Mouse (Mus musculus): Measurements from ENCODE around the gene Dusp15. TPM values are rescaled to one million over a fixed set of nuclear protein-coding genes. Genes with fewer than 3 reads are reported as not detected.

Gene Dusp15
- total RNA-seq (2021) = 10 to 100 TPM; 23.2 to 28.3 TPM
- long read RNA-seq, experiment 1, partial matches to known transcripts = 1 of 5 reads
- long read RNA-seq, experiment 1, other reads (novel, unspliced or antisense) = 2 of 5 reads
- long read RNA-seq, experiment 2, partial matches to known transcripts = 0 of 7 reads
- long read RNA-seq, experiment 2, other reads (novel, unspliced or antisense) = 4 of 7 reads

DNA sequence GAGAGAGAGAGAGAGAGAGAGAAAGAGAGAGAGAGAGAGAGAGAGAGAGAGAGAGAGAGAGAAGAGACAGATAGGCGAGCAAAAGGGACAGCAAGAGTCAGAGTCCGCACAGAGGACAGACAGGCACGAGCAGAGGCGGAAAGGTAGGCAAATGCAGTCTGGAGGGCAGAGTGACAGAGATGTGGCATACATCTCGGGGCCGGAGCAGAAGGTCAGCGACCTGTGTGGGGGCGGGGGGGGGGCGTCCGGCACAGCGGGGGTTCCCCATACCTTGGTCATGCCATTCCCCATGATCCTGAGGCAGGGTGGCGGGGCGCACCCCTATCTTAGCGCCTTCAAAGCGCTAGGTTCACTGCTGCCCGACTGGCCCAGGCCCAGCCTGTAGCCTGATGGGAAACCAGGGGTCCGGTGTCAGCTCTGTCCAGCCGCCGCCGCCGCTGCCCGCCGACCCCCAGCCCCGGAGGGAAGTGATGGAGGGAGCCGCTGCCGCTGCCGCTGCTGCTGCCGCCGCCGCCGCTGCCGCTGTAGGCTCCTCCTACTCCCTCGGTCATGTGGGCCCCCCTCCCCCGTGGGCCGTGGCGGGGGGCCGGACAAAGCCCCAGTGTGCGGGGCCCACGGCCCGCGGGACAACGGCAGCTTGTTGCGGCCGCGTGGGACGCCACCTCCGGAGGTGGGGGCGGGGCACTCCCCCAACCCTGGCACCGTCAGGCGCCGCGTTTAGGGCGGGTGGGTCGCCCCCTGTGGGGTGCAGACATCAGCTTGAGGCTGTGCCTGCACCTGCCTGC lies at the start of gene Dusp15:
Gene Dusp15 (minus strand): TSS at position 634 of the 785 bp plus-strand sequence.
- DNase-seq (ENCODE audit: low spot score in 2 of 2) = peak; percentile 54 to 61
- intact Hi-C loops (cut with DNase I) = no loop called here

DNA sequence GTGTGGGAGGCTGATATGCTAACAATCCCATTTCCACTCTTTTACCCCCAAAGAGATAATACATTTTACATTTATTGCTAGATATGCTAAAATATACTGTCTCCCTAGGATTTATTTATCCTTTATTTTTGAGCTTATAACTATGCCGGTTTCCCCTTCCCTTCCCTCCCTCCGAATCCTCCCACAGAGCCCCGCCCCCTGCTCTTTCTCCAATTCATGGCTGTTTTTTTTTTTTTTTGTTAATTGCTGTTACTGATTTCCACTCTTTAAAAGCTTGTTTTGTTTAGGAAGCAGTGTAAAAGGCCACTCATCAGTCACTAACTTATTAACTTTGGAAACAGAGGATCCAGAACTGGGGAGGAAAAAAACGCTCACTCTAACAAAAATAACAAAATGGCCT lies 45.5 kb upstream of the Dusp15 start:
- DNase-seq (ENCODE audit: low spot score in 2 of 2) = no peak
- intact Hi-C loops (cut with DNase I) = no loop called here

DNA sequence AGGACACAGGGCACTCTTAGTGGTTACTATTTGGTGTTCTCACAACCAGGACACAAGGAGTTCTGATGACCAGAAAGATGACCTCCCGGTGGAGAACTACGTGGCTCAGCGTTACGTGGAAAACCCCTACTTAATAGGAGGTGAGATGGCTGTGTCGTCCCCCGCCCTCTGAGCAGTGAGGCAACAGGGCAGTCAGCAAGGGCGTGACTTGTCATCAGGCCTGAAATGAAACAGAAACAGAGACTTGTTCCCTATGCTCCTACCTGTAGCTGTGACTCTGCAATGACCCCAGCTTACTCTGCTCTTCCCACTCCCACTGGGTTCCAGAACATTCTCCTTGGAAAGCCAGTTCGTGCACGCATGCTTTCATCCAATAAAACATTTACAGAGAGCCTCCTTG lies 40.0 kb upstream of the Dusp15 start:
- intact Hi-C loops (cut with DNase I) = no loop called here

DNA sequence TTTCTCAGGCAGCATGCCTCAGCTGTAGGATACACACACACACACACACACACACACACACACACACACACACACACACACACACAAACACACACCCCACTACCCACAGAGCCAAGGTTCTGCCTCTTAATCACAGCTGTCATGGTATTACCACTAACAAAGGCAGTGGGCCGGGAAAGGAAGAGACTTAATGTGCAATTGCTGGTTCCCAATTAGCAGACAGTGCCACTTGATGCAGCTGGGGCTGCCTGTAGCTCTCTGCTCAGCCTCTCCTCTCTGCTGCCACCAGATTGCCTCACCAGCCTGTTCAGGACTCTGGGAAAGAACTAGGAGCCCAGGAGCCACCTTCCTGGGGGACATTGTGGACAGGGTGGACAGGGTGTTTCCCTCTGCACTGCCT lies 34.1 kb upstream of the Dusp15 start:
- DNase-seq (ENCODE audit: low spot score in 2 of 2) = peak; percentile 43 to 70
- intact Hi-C loops (cut with DNase I) = no loop called here

More for the DNA sequence above, 40.0 kb upstream of the Dusp15 start:
- DNase-seq (ENCODE audit: low spot score in 2 of 2) = no peak

DNA sequence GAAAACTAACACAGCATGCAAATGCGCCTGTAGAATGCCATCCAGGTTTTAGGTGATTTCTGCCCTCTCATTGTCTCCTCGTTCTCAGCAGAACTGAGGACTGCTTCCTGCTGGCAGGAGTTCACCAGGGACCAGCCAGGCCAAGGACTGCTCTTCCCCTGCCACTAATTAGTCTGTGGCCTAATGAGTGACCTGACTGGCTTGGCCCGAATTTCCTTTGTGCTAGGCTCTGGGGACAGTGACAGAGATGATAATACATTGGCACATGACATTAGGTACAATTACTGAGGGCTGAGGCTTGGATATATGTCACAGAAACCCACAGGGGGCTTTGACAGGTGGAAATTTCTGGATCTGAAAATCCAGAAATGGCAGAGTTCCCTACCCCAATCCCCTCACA lies 25.5 kb upstream of the Dusp15 start:
- intact Hi-C loops (cut with DNase I) = no loop called here
- DNase-seq (ENCODE audit: low spot score in 2 of 2) = no peak

DNA sequence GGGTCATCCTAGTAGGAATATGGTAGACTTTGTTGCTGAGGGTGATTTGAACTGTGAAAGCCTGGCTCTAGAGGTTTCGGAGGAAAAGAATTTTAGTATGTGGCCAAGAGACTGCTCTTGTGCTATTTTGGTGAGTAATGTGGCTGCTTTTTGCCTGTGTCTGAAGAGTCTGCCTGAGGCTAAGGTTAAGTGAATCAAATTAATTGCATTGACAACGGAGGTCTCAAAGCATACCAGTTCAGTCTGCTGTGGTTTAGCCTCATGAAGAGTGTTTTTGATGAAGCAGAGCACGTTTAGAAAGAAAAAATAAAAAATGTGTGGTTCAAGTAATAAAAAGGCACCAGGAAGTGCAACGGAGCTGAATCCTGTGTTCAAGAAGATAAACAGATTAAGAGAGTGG lies 14.1 kb upstream of the Dusp15 start:
- intact Hi-C loops (cut with DNase I) = no loop called here
- DNase-seq (ENCODE audit: low spot score in 2 of 2) = no peak

- intact Hi-C loops (cut with DNase I) = no loop called here
- DNase-seq (ENCODE audit: low spot score in 2 of 2) = peak; percentile 84 to 86
These were observed 10.7 kb upstream of the Dusp15 start, which contains the start of gene Ttll9 for GRCm38 (mm10) chr2:152962091-152962793. Gene Ttll9, plus strand, starts transcription at chr2:152962485.

GRCm38 (mm10) chr2:152958116-152958515 lies 6.6 kb upstream of the Dusp15 start:
- intact Hi-C loops (cut with DNase I) = no loop called here
- DNase-seq (ENCODE audit: low spot score in 2 of 2) = no peak

- intact Hi-C loops (cut with DNase I) = no loop called here
- no peak for DNase-seq (ENCODE audit: low spot score in 2 of 2)
These were observed 587 bp upstream of the Dusp15 start for GRCm38 (mm10) chr2:152951850-152952720.

- intact Hi-C loops (cut with DNase I) = no loop called here
- DNase-seq (ENCODE audit: low spot score in 2 of 2) = no peak
These were observed 987 bp downstream of the Dusp15 start for GRCm38 (mm10) chr2:152950358-152951064.

DNA sequence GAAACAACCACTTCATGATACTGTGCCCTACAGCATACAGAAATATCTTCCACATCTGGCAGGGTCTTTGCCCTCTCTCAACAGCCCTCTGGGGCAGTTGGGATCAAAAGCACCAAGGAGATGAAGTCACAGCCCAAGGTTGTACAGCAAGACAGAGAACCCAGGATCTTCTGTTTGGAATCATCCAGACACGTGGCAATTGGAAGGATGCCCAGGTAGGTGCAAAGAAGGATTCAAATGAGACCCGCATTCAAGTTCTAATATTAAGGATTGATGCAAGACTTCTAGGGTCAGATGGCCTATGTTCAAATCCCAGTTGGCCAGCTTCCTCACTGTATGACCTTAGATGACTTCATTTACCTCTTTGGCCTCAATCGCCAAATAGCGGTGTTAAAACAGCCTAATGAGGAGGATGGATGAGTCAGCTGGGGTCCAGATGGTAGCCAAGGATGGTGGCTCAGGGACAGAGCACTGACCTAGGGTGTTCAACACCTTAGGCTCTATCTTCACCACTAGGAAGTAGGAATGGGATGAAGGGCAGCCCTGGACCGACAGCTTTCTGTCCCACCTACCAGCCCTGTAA lies 3.0 kb downstream of the Dusp15 start:
- no peak for DNase-seq (ENCODE audit: low spot score in 2 of 2)
- intact Hi-C loops (cut with DNase I) = loop anchor here (5.0 kb wide), 1 partner anchor 69 kb away; the partner anchor contains the start of gene Pdrg1

DNA sequence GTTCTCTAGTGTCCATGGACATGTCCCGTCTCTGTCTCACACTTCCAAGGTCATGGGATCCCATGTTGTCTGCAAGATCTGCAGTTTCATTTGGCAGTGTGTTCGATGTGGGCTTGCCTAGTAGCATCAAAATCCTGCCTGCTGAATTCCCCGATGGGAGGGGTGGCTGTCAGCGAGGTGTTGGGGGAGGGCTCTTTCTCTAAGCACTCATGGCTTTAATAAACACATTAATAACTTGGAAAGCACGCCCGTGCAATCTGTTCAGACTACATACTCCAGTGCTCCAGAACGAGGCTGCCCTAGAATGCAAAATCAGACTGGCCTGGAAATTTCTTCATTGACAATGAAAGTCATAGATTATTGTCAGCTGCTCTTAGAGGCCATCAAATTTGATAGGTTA lies 4.4 kb downstream of the Dusp15 start:
- intact Hi-C loops (cut with DNase I) = loop anchor here (5.0 kb wide), 1 partner anchor 70 kb away; the partner anchor contains the start of gene Pdrg1
- DNase-seq (ENCODE audit: low spot score in 2 of 2) = peak in 1 of 2 experiments; percentile 31

- DNase-seq (ENCODE audit: low spot score in 2 of 2) = no peak
- intact Hi-C loops (cut with DNase I) = no loop called here
These were observed 7.5 kb downstream of the Dusp15 start for GRCm38 (mm10) chr2:152944013-152944412.

DNA sequence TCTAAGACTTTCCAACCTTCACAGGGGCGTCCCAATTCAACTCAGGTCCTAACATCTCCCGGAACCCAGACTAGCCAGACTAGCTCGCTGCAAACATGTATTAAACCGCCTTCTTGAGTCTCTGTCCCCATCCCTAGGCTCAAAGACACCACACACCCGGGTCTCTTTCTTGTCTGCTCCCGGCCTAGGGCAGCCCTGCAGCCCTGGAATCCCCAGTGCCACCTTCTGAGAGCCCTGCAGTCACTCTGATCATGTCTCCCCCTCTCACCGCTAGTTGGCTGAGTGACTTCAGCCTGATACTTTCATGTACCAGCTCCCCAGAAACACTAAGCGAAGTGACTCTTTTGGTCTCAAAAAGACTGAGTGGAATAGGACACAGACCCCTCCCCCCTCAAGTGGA lies 7.9 kb downstream of the Dusp15 start:
- intact Hi-C loops (cut with DNase I) = no loop called here
- DNase-seq (ENCODE audit: low spot score in 2 of 2) = no peak

- DNase-seq (ENCODE audit: low spot score in 2 of 2) = no peak
- intact Hi-C loops (cut with DNase I) = no loop called here
These were observed 8.5 kb downstream of the Dusp15 start for GRCm38 (mm10) chr2:152942898-152943515.

DNA sequence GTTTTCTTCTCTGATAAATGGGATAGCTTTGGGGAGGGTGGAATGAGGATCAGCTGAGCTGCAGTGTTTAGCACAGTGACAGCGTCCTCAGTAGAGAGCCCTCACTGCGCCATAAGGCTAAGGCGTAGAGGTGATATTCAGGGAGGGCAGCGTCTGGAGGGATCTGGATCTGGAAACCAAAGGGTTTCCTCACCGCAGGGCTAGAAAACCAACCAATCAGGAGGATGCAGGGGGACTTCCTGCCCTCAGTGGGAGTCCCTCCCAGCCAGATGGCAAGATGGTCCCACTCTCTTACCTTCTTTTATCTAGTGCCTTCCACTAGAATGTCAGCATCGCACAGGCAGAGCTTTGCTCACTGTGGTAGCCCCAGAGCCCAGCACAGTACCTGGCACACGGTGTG lies 9.7 kb downstream of the Dusp15 start:
- intact Hi-C loops (cut with DNase I) = no loop called here
- DNase-seq (ENCODE audit: low spot score in 2 of 2) = no peak

GRCm38 (mm10) chr2:152941106-152941505 lies 10.4 kb downstream of the Dusp15 start:
- intact Hi-C loops (cut with DNase I) = no loop called here
- no peak for DNase-seq (ENCODE audit: low spot score in 2 of 2)

GRCm38 (mm10) chr2:152939846-152940245 lies 11.7 kb downstream of the Dusp15 start:
- peak; percentile 57 to 75 for DNase-seq (ENCODE audit: low spot score in 2 of 2)
- intact Hi-C loops (cut with DNase I) = no loop called here

Measured in left cerebral cortex, postnatal 14 days (tissue).